Mouse (Mus musculus) heart, adult 9 months (tissue): ENCODE measurements at regions not wholly inside any gene's neighbourhood (a gene's known extent, or its start where the extent isn't known, plus 50 kb on each side); places are given as distances from the start of the nearest gene placed in this dataset.

Source experiments
- DNase-seq, 2 experiments: peaks; one replicate each; pipeline ENCODE4 v3.0.0; 2022; ENCODE audit warnings: low spot score in 2 of 2

- DNase-seq, result no peak
Observed at GRCm38 (mm10) chr17:80827361-80827760, 99.1 kb upstream of the Map4k3 start.

DNA sequence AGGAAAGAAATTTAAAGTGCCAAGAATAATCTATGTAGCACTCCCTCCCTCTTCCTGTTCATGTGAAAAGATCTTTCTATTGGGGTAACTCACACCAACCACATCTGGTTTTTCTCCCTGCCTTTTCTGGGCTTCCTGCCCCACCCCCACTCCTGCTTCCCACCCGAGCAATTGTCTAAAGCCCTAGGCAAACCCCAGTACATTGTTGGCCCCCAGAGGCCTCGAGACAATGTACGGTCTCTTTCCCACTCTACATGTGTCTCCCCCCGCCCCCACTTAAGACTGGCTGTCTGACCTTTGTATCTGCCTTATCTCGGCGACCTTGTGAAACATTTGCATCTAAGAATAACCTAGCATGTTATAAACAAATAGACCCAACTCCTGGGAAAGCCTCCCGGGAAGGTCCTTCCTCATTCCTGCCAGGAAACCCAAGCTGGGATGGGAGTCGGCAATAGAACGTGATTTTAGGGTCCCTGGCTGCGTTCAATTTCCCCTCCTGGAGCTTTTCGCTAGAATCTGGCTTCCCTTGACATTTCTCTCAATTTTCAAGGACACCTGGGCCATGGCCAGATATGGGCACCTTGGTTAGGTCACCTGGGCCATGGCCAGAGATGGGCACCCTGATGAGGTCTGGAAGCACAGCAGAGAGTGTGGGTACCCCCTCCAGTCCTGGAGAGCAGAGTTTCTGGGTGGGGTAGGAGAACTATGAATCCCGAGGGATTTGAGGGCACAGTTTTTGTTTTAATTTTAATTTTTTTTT lies 97.9 kb upstream of the Map4k3 start:
- peak; percentile 63 to 83 for DNase-seq

DNA sequence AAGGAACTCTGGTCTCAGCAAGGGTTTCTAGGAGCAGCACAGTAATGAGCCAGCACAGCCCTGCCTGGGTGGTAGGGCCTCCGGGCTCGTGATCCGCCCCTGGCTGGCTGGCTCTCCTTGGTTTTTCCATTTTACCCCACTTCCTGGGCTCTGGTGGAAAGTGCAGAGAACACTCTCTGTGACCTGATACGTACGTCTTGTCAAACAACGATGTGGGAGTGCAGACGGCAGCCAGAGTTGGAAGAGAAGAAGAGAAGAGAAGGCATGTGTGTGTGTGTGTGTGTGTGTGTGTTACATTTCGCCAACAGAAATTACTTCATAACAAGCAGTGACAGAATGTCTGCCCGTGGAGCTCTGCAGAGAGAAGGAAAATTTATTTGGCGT lies 97.2 kb upstream of the Map4k3 start:
- peak; percentile 43 to 44 for DNase-seq

- no peak for DNase-seq
Observed at GRCm38 (mm10) chr17:80824826-80825517, 96.7 kb upstream of the Map4k3 start.

DNA sequence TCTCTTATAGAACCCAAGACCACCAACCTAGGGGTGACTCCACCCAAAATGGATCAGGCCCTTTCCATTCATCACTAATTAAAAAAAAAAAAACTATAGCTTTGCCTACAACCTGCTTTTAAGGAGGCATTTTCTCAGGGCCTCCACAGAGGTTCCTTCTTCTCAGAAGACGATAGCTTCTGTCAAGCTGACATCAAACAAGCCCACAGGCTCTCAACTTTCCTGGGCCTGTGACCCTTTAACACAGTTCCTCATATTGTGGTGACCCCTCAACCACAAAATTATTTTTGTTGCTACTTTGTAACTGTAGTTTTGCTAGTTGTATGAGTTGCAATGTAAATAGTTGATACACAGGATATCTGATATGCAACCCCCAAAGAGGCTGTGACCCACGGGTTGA lies 96.0 kb upstream of the Map4k3 start:
- no peak for DNase-seq

DNA sequence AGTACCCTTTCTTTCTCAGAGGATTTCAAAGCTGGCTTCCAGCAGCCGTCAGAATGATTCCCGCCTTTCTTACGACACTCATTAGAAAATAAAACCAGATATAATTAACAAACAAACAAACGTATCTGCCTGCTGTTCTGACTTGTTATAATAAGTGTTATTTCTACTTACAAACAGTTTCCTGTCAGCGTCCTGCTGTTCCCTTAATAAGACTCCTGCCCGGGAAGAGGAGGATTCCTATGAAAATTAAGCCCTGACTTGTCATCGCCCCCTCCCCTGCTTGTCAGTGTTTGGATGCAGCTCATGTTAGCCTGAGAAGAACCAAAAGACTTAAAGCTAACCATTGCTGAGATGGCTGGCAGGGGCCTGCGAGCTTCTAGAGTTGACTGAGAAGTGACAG lies 92.6 kb upstream of the Map4k3 start:
- no peak for DNase-seq

GRCm38 (mm10) chr17:80818477-80819028 lies 90.3 kb upstream of the Map4k3 start:
- no peak for DNase-seq

GRCm38 (mm10) chr17:80815747-80816146 lies 87.5 kb upstream of the Map4k3 start:
- no peak for DNase-seq

DNA sequence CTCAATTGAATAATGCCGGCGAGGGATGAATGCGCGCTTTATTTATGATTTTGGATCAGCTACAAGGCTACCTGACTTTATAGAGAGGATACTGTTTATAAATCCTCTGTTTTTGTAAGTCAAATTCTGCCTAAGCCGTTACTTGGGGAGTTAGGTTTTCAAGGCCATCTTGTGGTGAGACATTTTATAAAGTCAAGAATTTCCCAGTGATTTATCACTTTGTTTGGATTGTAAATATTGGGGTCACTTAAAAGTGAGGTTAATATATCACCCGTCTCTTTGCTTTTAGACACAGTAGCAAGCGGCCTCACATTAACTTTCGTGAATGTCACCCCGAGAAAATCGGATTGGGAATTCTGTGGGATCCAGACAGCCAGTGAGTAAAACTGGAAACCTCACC lies 84.9 kb upstream of the Map4k3 start:
- DNase-seq, result no peak

DNA sequence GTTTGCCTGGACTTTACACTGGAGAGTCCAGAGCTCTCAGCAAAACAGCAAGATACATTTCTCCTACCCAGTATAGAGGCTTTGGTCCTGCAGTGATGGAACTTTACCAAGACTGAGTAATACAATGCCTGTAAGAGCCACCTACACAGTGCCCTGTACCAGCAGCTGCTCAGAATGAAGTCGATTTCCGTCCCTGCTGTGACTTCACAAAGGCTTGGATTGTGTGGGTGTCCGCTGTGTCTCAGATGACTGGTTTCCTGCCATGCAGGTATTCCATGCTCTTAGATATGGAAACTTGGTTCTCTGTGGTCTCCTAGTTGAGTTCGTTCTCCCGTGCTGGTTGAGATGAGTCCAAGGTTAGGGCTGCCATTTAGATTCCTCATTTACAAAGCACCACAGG lies 81.0 kb upstream of the Map4k3 start:
- no peak for DNase-seq

- DNase-seq, result peak; percentile 23 to 35
Observed at GRCm38 (mm10) chr17:80808069-80808468, 79.8 kb upstream of the Map4k3 start.

DNA sequence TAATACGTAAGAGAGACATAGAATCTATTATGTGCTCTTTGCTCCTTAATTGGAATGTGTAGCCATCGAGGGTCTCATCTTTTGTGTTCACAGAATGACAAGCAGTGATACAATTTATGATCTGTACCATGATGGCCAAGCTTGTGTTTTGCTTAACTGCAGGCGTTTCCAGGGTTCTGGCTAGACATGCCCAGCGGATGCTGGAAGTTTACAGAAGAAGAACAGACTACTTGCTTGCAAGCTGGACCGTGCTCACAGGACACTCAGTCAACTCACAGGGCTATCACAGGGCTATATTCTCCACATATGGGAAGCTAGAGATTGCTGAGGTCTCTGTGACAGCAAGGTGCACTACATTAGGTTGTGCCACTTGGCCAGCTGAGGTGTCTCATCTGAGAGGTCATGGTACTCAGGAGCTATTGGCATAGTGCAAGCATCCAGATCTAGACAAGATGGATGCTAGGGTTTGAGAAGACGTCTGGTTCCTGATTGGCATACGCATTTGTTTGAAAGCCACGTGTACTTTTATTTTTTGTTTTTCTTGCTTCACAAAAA lies 75.2 kb upstream of the Map4k3 start:
- DNase-seq, result no peak

GRCm38 (mm10) chr17:80802622-80803021 lies 74.3 kb upstream of the Map4k3 start:
- DNase-seq, result peak; percentile 41 to 67

DNA sequence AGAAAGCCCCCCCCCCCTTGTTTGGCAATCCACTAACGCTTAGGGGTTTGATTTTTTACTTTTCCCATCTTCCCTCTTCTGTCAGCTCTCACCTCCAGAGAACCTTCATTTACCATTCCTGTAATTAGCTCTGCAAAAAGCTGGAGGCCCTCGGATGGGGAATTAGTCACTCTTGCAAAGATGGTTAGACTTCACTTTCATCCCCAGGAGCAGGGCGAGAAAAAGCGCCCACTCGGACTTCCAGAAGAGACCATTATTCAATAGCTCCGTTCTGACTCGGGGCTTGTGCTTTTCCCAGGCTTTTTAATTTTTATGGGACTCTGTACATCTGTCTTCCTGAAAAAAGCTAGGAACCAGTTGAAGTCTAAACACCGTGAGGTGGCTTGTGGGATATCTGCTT lies 73.7 kb upstream of the Map4k3 start:
- DNase-seq, result no peak

DNA sequence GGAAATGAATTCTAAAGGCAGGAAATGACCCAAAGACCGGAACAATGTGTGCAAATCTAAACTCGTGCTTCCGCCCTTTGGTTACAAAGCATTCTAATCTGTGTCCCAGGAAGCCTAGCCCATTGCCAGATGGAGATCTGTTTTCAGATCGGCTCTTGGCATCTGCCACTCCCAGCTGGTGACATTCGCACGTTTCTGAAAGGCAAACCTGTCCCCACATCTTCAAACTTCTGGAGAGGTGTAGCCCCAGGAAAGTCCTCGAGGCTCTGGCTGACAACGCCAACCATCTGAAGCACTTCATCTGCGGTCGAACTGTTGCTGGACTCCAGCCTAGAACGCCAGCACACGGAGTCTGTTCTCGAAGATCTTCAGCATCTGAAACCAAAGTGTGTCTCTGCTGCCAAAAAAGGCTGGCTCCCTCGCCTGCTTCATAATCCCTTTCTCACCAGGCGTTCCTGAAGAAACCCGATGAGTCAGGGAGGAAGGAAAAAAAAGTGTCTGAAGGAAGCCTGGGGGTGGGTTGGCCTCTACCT lies 73.2 kb upstream of the Map4k3 start:
- DNase-seq, result peak; percentile 85 to 86

GRCm38 (mm10) chr17:80800877-80801276 lies 72.6 kb upstream of the Map4k3 start:
- DNase-seq, result no peak

DNA sequence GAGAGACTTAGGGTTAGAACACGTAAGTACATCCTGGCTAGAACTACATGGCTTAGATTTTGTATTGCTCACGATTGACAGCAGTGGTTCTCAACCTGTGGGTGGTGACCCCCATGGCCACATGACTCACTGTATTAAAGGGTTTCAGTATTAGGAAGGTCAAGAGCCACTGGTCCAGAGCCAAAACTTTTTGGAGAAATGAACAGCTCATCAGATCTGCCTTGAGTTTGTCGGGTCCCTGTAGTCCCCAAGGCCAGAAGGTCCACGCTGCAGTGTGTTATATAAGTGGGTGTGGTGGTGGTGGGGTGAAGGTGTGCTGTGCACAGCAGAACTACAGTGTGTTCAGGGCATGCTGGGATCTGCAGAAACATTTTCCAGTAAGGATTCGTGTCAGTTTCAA lies 72.2 kb upstream of the Map4k3 start:
- DNase-seq, result peak in 1 of 2 experiments; percentile 19

DNA sequence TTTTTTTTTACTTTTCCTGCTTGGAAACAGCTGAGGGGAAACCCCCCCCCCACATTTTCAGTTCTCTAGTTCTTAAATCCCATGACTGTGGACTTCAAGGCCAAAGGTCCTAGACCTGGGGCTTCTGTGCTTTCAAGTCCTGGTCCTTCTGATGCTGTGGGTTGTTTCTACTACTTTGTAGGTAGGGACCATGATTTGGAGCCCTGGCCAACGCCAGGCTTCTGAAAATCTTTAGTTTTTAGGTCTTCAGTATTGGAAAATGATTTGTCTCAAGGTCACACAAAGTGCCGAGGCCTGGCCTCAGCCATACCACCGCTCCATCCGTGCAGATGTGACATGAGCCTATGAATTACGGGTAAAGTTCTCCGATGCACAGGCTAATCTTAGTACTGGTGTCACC lies 70.8 kb upstream of the Map4k3 start:
- no peak for DNase-seq

GRCm38 (mm10) chr17:80798281-80798980 lies 70.1 kb upstream of the Map4k3 start:
- DNase-seq, result no peak

DNA sequence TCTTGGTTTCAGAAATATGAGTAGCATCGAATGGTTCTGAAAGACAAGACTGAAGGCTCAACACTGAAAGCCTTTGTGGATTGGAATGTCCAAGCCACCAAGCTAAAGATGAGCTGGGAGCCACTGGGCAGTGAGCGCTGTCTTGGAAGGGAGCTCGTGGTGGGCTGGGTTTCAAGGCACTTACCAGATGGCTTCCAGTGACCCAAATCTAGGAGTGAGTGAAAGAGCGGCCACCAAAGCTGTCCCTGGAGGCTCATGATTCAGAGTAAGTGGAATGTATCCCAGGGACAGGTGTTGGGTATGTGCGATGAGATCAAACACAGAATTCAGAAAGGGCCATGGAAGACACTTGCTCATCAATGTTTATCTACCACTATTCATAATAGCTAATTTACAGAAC lies 68.5 kb upstream of the Map4k3 start:
- no peak for DNase-seq

DNA sequence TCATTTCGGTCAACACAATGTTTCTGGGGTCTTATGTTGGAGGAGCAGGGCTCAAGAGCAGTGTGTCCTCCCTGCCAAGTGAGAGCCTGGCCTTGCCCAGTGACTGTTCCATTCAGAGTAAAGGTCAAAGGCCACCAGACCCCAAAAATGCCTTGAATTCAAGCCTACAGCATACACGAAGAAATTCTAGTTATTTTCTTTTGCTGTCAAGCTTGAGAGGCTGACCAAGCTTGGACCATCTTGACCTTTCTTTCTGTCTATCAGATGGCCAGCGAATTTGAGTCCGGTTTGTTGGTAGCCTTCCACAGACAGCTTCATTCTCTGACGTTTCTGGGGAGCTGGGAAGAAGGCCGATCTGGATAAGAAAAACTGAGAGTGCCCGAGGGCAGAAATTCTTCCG lies 68.1 kb upstream of the Map4k3 start:
- no peak for DNase-seq
